In the genomic region with DNA sequence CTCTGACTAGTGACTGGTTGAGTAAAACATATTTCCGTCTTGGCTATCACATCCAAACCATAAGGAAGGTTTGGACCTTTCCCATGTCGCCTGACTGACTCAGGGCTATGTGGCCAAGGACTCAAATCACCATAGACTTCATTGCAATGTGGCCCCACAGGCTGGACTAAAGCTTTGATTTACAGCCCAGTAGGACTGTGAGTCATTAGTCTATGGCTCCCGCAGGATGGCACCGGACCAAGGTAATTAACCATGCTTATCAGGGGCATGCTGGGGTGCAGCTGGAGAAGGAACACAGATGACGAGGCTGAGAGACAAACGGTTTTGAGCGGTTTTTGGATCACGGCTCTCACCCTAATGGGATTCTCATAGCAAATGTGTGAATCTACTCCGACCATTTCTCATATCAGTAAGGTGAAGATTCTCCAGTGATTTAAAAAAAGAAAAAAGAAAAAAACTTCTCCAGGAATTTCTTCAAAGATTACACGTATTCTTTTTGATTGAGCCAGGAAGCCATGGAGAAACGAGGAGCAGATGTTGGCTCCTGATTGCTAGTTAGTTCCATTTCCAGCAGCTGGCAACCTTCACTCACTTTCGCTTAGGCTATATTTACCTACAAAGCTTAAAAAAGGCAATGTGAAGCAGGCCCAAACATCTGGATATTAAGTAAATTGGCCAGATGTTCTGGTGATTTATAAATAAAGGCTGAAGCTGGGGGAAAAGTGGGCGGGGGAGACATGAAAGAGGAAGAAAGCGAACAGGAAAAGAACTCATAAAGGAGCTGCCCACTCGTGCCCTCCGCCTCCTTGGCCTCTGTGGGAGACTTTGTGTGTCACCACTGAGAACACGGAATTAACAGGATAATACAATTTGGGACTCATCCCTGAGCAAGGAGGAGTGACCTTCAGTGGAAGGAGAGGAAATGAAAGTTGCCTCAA, we compare ENCODE assay signal across 9 mouse cellular contexts. TPM values are rescaled to one million over a fixed set of nuclear protein-coding genes. Genes with fewer than 3 reads are reported as not detected.
DNase-seq lines count a peak whose midpoint lies in the region; ATAC-seq lines count a peak whose summit lies in the region.
"Had no signal": no experiment of that assay in that cellular context is flagged by ENCODE, and none has a peak within 500 bp of the region (broad histone marks: within the 10 kb centered on the region; RNA-seq: fewer than 3 reads in every experiment).

No protein-coding gene starts in this region.

- no peak for ATAC-seq in forebrain, embryonic 15.5 days (replicated peaks)
- no peak for ATAC-seq in forebrain, embryonic 13.5 days

- DNase-seq in right cerebral cortex, postnatal 10 days (ENCODE audit: low spot score in 2 of 2): peak; percentile 53 to 58
- no peak for DNase-seq in right cerebral cortex, adult 18-20 months
- peak; percentile 82 for DNase-seq in fibroblast of lung, adult 2 months (ENCODE audit: low read depth)
- peak; percentile 52 for DNase-seq in lung, postnatal 36 days
- no peak for DNase-seq in natural killer cell, adult 2 months (ENCODE audit: low spot score in 2 of 2)
- DNase-seq in spleen, postnatal 4 days (ENCODE audit: low spot score in 2 of 2): no peak

- H3K27me3 ChIP-seq in forebrain, embryonic 15.5 days: no peaks in the 10 kb centered on the region
- H3K27me3 ChIP-seq in forebrain, embryonic 13.5 days: no peaks in the 10 kb centered on the region; the same call in 1 of the 2 replicates
- H3K27me3 ChIP-seq: lung, embryonic 15.5 days had no signal

- H3K9ac ChIP-seq in forebrain, embryonic 15.5 days (replicated peaks): no peak overlapping the region
- no peak overlapping the region for H3K9ac ChIP-seq in forebrain, embryonic 13.5 days
- H3K9ac ChIP-seq: lung, embryonic 15.5 days had no signal

- no peaks in the 10 kb centered on the region for H3K36me3 ChIP-seq in forebrain, embryonic 15.5 days
- no peaks in the 10 kb centered on the region for H3K36me3 ChIP-seq in forebrain, embryonic 13.5 days (ENCODE audit: poor library complexity, severe bottlenecking)
- H3K36me3 ChIP-seq: lung, embryonic 15.5 days had no signal

- WGBS in forebrain, embryonic 15.5 days: 53% methylated on average over 17 of the region's 17 CpGs
- 59% methylated on average over 17 of the region's 17 CpGs for WGBS in forebrain, embryonic 13.5 days

- H3K4me3 ChIP-seq in forebrain, embryonic 15.5 days: no peak overlapping the region
- no peak overlapping the region for H3K4me3 ChIP-seq in forebrain, embryonic 13.5 days
- H3K4me3 ChIP-seq: lung, embryonic 15.5 days had no signal

- no peak overlapping the region for H3K4me2 ChIP-seq in forebrain, embryonic 15.5 days (replicated peaks)
- H3K4me2 ChIP-seq in forebrain, embryonic 13.5 days: no peak overlapping the region
- H3K4me2 ChIP-seq: lung, embryonic 15.5 days had no signal

- H3K4me1 ChIP-seq in forebrain, embryonic 15.5 days: peaks cover 9% of the 10 kb centered on the region
- H3K4me1 ChIP-seq in forebrain, embryonic 13.5 days: peaks cover 20% of the 10 kb centered on the region; the same call in 1 of the 2 replicates

- peak overlapping the region; percentile 12; the same call in 1 of the 2 replicates for H3K27ac ChIP-seq in forebrain, embryonic 15.5 days (replicated peaks)
- H3K27ac ChIP-seq in forebrain, embryonic 13.5 days: no peak overlapping the region
- H3K27ac ChIP-seq: lung, embryonic 15.5 days had no signal

- no peaks in the 10 kb centered on the region for H3K9me3 ChIP-seq in forebrain, embryonic 15.5 days
- no peaks in the 10 kb centered on the region for H3K9me3 ChIP-seq in forebrain, embryonic 13.5 days (replicated peaks)
- H3K9me3 ChIP-seq: lung, embryonic 15.5 days had no signal

RNA-seq across cellular contexts. Expression of a gene that starts 26.2 kb away (rescaled TPM):
- polyA plus RNA-seq in forebrain, embryonic 15.5 days (2015; fragmentation: Nextera tagmentation; extraction: Ambion mirVana): 32.0 and 37.1 TPM in 2 replicates
- polyA plus RNA-seq in forebrain, embryonic 13.5 days (2015; fragmentation: Nextera tagmentation; extraction: Ambion mirVana): 26.7 and 27.2 TPM in 2 replicates

Comparison
In these comparisons a context has a peak if more than half of its experiments do, and no peak if none do; other contexts are left out.
1. DNase-seq: peak in right cerebral cortex, postnatal 10 days (2 of 2), fibroblast of lung, adult 2 months (single experiment) and lung, postnatal 36 days (single experiment); none in right cerebral cortex, adult 18-20 months (single experiment), natural killer cell, adult 2 months (0 of 2) and spleen, postnatal 4 days (0 of 2).